Mouse (Mus musculus): Measurements from ENCODE around the gene Tubgcp2. TPM values are rescaled to one million over a fixed set of nuclear protein-coding genes. Genes with fewer than 3 reads are reported as not detected.
A peak's percentile ranks its signal among the peaks of the same experiment; 100 is the strongest.

Tubgcp2 gene
- total RNA-seq, 2 experiments from 2014 or later = 34.8 to 36.3 TPM

- no peak for DNase-seq
Observed at GRCm38 (mm10) chr7:140047811-140048311, 11.4 kb upstream of the Tubgcp2 start.

GRCm38 (mm10) chr7:140045546-140045945 lies 9.1 kb upstream of the Tubgcp2 start:
- DNase-seq = no peak

GRCm38 (mm10) chr7:140042728-140043127 lies 6.3 kb upstream of the Tubgcp2 start:
- DNase-seq = no peak

GRCm38 (mm10) chr7:140037171-140037555 lies 694 bp upstream of the Tubgcp2 start:
- no peak for DNase-seq

GRCm38 (mm10) chr7:140035456-140035855 lies 1.0 kb downstream of the Tubgcp2 start:
- DNase-seq = no peak

- DNase-seq = no peak
Observed at GRCm38 (mm10) chr7:140033386-140033785, 3.1 kb downstream of the Tubgcp2 start.

GRCm38 (mm10) chr7:140032366-140032765 lies 4.1 kb downstream of the Tubgcp2 start:
- DNase-seq = no peak

- DNase-seq = no peak
Observed at GRCm38 (mm10) chr7:140031771-140032170, 4.7 kb downstream of the Tubgcp2 start.

GRCm38 (mm10) chr7:140011336-140011735 lies 25.1 kb downstream of the Tubgcp2 start:
- DNase-seq = no peak

GRCm38 (mm10) chr7:140007781-140008180 lies 28.7 kb downstream of the Tubgcp2 start:
- DNase-seq = no peak

- DNase-seq = no peak
Observed at GRCm38 (mm10) chr7:140006861-140007611, 29.4 kb downstream of the Tubgcp2 start.

GRCm38 (mm10) chr7:140004666-140005065 lies 31.8 kb downstream of the Tubgcp2 start:
- no peak for DNase-seq

- no peak for DNase-seq
Observed at GRCm38 (mm10) chr7:140001086-140001740, 35.3 kb downstream of the Tubgcp2 start.

GRCm38 (mm10) chr7:139998691-139999350 lies 37.6 kb downstream of the Tubgcp2 start:
- no peak for DNase-seq

GRCm38 (mm10) chr7:139994676-139995075 lies 41.8 kb downstream of the Tubgcp2 start:
- DNase-seq = peak; percentile 46 to 55

GRCm38 (mm10) chr7:139994202-139994601 lies 42.3 kb downstream of the Tubgcp2 start:
- no peak for DNase-seq

GRCm38 (mm10) chr7:139993532-139993931 lies 42.9 kb downstream of the Tubgcp2 start:
- no peak for DNase-seq

- no peak for DNase-seq
Observed at GRCm38 (mm10) chr7:139992406-139992805, 44.1 kb downstream of the Tubgcp2 start, which contains the start of gene Adam8. Adam8 (minus strand) TSS chr7:139992562.

- DNase-seq = no peak
Observed at GRCm38 (mm10) chr7:139990864-139991394, 45.5 kb downstream of the Tubgcp2 start.

GRCm38 (mm10) chr7:139988272-139988671 lies 48.2 kb downstream of the Tubgcp2 start:
- DNase-seq = no peak

- DNase-seq = no peak
Observed at GRCm38 (mm10) chr7:139984505-139984904, 52.0 kb downstream of the Tubgcp2 start.

- no peak for DNase-seq
Observed at GRCm38 (mm10) chr7:139982058-139982457, 54.4 kb downstream of the Tubgcp2 start.

GRCm38 (mm10) chr7:139980778-139981177 lies 55.7 kb downstream of the Tubgcp2 start:
- no peak for DNase-seq

All from layer of hippocampus, postnatal 36 days (tissue).